Mouse (Mus musculus): ENCODE measurements around the gene Rnf207.

DNA sequence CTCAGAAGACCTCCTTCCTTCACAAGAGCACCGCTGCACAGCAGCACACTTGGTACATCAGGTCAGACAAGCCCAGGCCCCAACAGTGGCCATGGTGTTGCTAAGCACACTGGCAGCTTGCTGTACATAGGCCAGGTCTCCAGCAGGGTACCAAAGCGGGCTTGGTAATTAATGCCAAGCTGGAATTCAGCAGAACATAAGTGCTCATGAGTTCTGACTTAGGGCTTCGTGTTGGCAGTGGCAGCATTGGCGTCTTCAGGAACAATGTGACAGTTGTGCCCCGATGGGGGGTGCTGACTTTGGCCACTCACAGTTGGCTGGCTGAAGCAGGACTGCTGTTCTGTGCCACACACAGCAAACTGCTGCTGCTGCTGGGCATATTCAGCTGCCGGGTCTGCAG, 14.1 kb downstream of the Rnf207 start:
- no peak for TF ChIP-seq CTCF (IDR thresholded peaks at IDR 0.05; ENCODE audit: low read depth, low read length)
- TF ChIP-seq POLR2A (IDR thresholded peaks at IDR 0.05; ENCODE audit: borderline replicate concordance, low read depth, low read length): no peak

Data from bone marrow macrophage, adult 2 months (primary cell).